Mouse (Mus musculus) hindbrain, embryonic 16.5 days (tissue): Measurements from ENCODE around the gene Alkbh3. TPM values are rescaled to one million over a fixed set of nuclear protein-coding genes. Genes with fewer than 3 reads are reported as not detected.

ENCODE experiments used
- ATAC-seq: fragments of 200-750 bp; cut with Nextera tagmentation; 2 replicates; pipeline ENCODE4 v1.8.0; 2017; ENCODE audit warnings: moderate TSS enrichment, moderate library complexity
- H3K27ac ChIP-seq: fragments of 300-500 bp; sonication (generic); 2 replicates; pipeline ENCODE4 v1.5.1; 2014; ENCODE audit warnings: low read depth, mild to moderate bottlenecking, control low read depth, low read length, moderate library complexity
- H3K27me3 ChIP-seq: fragments of 300-500 bp; sonication (generic); replicated peaks from 2 replicates; pipeline ENCODE4 v1.6.1; 2014; ENCODE audit warnings: low read length; ENCODE audit not compliant: control insufficient read depth, insufficient read depth
- H3K36me3 ChIP-seq: fragments of 300-500 bp; sonication (generic); 2 replicates; pipeline ENCODE4 v1.6.1; 2014; ENCODE audit warnings: mild to moderate bottlenecking, low read length, moderate library complexity, mixed read lengths; ENCODE audit not compliant: control insufficient read depth, insufficient read depth
- H3K4me1 ChIP-seq: fragments of 300-500 bp; sonication (generic); 2 replicates; pipeline ENCODE4 v1.6.1; 2014; ENCODE audit warnings: low read depth, low read length; ENCODE audit not compliant: control insufficient read depth, insufficient read depth
- H3K4me2 ChIP-seq: fragments of 300-500 bp; sonication (generic); 2 replicates; pipeline ENCODE4 v1.6.1; 2014; ENCODE audit warnings: mild to moderate bottlenecking, low read length, control low read depth, moderate library complexity
- H3K4me3 ChIP-seq: fragments of 300-500 bp; sonication (generic); 2 replicates; pipeline ENCODE4 v1.5.1; 2014; ENCODE audit warnings: mild to moderate bottlenecking, low read length, control low read depth, moderate library complexity
- H3K9ac ChIP-seq: fragments of 300-500 bp; sonication (generic); 2 replicates; pipeline ENCODE4 v1.6.1; 2014; ENCODE audit warnings: low read depth, mild to moderate bottlenecking, control low read depth, low read length, moderate library complexity
- H3K9me3 ChIP-seq: fragments of 300-500 bp; sonication (generic); 2 replicates; pipeline ENCODE4 v1.6.1; 2014; ENCODE audit warnings: mild to moderate bottlenecking, low read length, moderate library complexity; ENCODE audit not compliant: control insufficient read depth
- WGBS: fragments of 180-500 bp; shearing (Covaris S2); extraction: QIAGEN DNeasy Blood & Tissue Kit; methylation state at CpG from one replicate; pipeline ENCODE4 v1.1.7; 2014; 5-methylcytosine and 5-hydroxymethylcytosine counted together
- polyA plus RNA-seq: library from polyadenylated mRNA; unstranded; fragments of >200 nt; fragmentation: Nextera tagmentation; extraction: Ambion mirVana; gene quantifications from 2 replicates; pipeline ENCODE4 v1.2.1, GENCODE M21; 2015

Gene Alkbh3
- polyA plus RNA-seq, 1 experiment from 2014 or later: 44.7 TPM

DNA sequence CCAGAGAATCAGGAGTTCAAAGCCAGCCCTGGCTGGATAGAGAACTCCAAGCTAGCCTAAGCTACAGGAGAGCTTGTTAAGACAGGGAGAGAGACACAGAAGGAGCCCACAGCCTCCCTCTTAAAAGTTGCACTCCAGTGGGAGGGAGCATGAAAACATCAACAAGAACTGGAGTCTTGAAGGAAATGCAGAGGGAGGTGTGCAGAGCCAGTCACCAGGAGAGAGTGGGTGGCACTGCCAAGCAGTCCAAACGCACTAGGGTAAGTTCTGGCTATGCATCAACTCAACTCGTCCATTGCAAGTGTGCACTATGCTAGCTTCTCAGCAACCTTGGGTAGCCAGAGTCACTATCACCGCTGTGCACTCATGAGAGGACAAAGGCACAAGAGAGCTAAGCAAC is 52.4 kb downstream of the Alkbh3 start:
- no peaks in the 10 kb centered on the region for H3K9me3 ChIP-seq
- H3K9ac ChIP-seq: no peak overlapping the region
- peaks cover 16% of the 10 kb centered on the region for H3K4me1 ChIP-seq
- H3K4me3 ChIP-seq: no peak overlapping the region
- no peaks in the 10 kb centered on the region for H3K36me3 ChIP-seq
- WGBS: 65% methylated on average over 3 of the region's 3 CpGs
- no peak overlapping the region for H3K4me2 ChIP-seq
- H3K27me3 ChIP-seq: peaks cover 12% of the 10 kb centered on the region
- ATAC-seq: no peak
- H3K27ac ChIP-seq: no peak overlapping the region

DNA sequence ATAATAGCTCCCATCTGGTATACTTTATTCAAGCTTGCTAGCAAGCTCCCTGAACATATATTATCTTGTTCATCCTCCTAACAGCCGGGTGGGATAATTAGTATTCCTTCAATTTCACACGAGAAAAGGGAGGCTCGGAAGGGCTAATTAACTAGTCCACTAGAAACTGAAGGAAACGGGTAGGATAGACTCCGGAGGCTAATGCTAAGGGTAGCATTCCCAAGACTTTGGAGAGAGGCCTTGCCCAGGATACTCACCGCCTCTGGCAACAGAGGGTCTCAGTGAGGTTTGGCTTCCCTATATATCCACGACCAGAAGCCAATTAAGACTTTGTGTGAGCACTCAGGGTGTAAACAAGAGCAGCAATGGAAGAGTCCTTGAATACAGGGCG is 52.8 kb downstream of the Alkbh3 start:
- Histone ChIP-seq H3K27me3 (peaks cover 14% of the 10 kb centered on the region), H3K9me3 (no peaks in the 10 kb centered on the region), H3K36me3 (no peaks in the 10 kb centered on the region), H3K27ac (peak overlapping the region; percentile 83; the same call in 1 of the 2 replicates), H3K4me3 (no peak overlapping the region), H3K4me1 (peaks cover 16% of the 10 kb centered on the region), H3K9ac (no peak overlapping the region), H3K4me2 (peak overlapping the region; percentile 92)
- 35% methylated on average over 8 of the region's 8 CpGs for WGBS
- ATAC-seq: no peak

DNA sequence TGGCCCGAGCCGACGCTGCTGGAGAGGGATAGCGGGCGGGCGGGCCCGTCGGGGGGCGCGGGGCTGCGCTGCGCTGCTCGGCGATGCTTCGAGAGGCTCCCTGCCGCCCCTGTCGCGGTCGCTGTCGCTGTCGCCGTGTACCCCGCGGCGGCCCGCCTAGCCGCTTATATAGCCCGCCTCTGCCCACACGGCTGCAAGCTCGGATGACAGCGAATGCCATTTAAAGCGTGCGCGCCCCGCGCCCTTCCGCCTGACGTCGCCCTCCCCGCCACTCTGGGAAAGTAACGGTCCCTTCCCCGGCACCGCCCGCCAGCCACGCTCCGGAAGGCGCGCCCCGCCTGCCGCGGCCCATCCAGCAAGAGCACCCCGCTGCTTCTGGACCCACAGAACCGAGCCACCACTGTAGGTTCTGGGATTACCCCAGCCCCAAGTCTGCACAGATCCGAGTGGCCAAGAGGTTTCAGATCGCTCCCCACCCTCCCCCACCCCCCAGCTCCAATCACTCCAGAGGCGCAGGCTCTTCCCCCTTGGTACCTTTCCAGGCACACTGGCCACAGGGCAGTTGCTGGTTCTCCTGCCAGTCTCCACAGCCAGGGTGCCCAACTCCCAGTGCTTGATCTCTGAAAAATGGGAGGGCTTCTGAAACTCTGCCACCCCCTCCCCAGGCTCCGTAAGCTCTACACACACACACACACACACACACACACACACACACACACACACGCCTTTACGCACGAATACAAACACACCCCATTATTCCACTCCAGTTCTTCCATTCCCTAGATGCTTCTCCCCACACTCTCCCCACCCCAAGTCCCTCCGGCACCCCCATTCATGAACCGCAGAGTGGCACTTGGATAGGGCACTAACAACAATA is 53.5 kb downstream of the Alkbh3 start, which contains the start of gene Gm13889:
Gene Gm13889, minus strand, starts transcription at position 294 of the 877 bp plus-strand sequence.
- WGBS: 3% methylated on average over 50 of the region's 62 CpGs
- Histone ChIP-seq H3K9me3 (no peaks in the 10 kb centered on the region), H3K4me3 (peak within 1 kb of the TSS; percentile 68), H3K4me2 (peak within 1 kb of the TSS; percentile 92), H3K9ac (peak within 1 kb of the TSS; percentile 83), H3K27ac (peak within 1 kb of the TSS; percentile 83), H3K36me3 (no peaks in the 10 kb centered on the region), H3K27me3 (peaks cover 14% of the 10 kb centered on the region), H3K4me1 (peaks cover 16% of the 10 kb centered on the region)
- peak; percentile 86 for ATAC-seq

DNA sequence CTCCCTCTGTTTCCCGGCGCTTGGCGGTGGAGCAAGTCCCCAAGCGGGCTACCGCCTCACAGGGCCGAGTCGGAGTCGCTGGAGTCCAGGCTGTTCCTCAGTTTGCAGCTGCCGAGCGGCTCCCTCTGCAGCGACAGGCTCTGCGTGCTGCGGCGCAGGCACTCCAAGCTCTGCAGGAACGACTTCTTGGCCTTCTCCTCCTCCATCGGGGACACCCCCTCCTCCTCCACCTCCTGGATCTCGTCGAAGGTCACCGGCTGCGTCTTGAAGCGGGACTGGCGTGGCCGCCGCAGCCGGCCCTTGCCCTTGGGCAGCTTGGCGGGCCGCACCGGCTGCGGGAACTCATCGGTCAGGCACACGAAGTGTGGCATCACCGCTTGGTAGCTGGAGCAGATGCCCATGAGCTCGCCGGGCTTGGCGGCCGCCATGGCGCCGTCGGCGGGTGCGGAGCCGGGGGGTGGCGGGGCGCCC is 54.2 kb downstream of the Alkbh3 start:
- peak; percentile 55 for ATAC-seq
- WGBS: under 1% methylated on average over 37 of the region's 44 CpGs
- Histone ChIP-seq H3K9me3 (no peaks in the 10 kb centered on the region), H3K27me3 (peaks cover 14% of the 10 kb centered on the region), H3K9ac (peak overlapping the region; percentile 83), H3K36me3 (no peaks in the 10 kb centered on the region), H3K4me2 (peak overlapping the region; percentile 92), H3K4me1 (peaks cover 16% of the 10 kb centered on the region), H3K4me3 (peak overlapping the region; percentile 68), H3K27ac (peak overlapping the region; percentile 83)

DNA sequence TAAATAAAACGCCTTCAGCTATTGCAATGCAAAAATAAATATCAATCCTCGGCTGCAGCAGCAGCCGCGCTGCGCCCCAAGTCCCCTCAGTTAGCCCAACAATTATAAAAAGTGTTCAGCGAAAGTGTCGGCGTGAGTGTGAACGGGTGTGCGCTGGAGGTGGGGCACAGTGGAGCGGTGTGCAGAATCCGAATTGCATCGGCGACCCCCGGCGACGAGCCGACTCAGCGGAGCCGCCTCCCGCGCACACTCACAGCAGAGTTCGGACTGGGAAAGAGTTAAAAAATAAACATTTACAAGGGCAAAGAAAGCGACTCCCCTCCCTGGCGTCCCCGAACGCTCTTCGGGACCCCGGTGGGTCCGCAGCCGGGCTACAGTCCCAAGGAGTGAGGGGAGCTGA is 54.7 kb downstream of the Alkbh3 start:
- peak overlapping the region; percentile 83 for H3K27ac ChIP-seq
- peak overlapping the region; percentile 68 for H3K4me3 ChIP-seq
- H3K4me1 ChIP-seq: peaks cover 16% of the 10 kb centered on the region
- peak; percentile 11; the same call in 1 of the 2 replicates for ATAC-seq
- peaks cover 14% of the 10 kb centered on the region for H3K27me3 ChIP-seq
- H3K36me3 ChIP-seq: no peaks in the 10 kb centered on the region
- under 1% methylated on average over 31 of the region's 31 CpGs for WGBS
- peak overlapping the region; percentile 83 for H3K9ac ChIP-seq
- H3K4me2 ChIP-seq: peak overlapping the region; percentile 92
- no peaks in the 10 kb centered on the region for H3K9me3 ChIP-seq

DNA sequence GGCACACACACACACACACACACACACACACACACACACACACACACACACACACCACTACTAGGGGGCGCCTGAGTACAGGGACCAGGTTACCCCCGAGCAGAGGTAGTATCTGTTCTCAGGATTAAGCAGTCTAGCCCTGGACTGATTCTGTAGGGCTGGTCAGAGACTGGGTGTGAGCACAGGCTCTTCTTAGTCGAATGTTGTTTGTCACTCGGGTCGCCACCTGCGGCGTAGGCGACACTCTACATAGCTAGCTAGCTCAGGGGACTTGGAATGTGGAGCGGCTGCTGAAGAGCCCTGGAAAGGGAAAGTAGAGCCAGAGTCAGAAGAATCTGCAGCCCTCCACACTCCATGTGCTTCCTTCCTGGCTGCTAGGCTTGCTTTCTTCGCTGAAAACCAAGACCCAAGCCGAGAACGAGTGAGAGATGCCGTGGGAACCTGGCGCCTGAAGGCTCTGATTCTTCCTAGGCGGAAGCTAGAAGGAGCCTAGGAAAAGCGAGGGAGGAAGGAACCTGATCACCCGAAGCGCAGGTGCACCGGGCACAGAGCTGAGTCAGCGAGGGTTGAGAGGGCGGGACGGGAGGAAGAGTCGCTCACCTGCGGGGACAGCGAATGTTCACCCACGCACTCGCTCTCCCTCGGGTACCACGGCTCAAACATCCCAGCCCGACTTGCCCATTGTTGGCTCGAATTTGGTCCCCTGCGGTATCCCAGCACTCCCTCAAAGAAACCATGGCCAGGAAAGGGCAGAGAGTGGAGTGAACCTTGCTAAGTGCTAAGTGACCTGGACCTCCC is 55.6 kb downstream of the Alkbh3 start:
- Histone ChIP-seq H3K4me1 (peaks cover 16% of the 10 kb centered on the region), H3K36me3 (no peaks in the 10 kb centered on the region), H3K4me3 (peak overlapping the region; percentile 68), H3K27me3 (peaks cover 14% of the 10 kb centered on the region), H3K9ac (peak overlapping the region; percentile 83), H3K4me2 (peak overlapping the region; percentile 92), H3K27ac (peak overlapping the region; percentile 63), H3K9me3 (no peaks in the 10 kb centered on the region)
- under 1% methylated on average over 30 of the region's 32 CpGs for WGBS
- ATAC-seq: no peak

DNA sequence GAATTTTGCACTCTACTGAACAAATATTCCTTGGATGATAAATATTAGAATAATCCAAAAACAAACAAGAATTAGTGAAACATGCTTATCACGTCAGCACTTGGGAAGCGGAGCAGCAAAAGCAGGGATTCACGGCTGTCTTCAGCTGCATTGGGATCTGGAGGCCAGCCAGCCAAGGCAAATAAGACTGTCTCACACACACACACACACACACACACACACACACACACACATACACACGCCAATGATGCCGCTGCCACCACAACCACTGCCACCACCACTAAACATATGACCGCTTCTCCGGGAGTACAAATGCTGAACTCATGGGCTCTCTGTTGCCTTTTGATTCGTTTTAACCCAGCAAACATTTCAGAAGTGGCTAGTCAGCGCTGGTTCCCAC is 56.9 kb downstream of the Alkbh3 start:
- no peak overlapping the region for H3K4me3 ChIP-seq
- peaks cover 14% of the 10 kb centered on the region for H3K27me3 ChIP-seq
- no peaks in the 10 kb centered on the region for H3K36me3 ChIP-seq
- no peak overlapping the region for H3K27ac ChIP-seq
- no peak overlapping the region; the same call in 1 of the 2 replicates for H3K9ac ChIP-seq
- peak overlapping the region; percentile 92 for H3K4me2 ChIP-seq
- H3K4me1 ChIP-seq: peaks cover 16% of the 10 kb centered on the region
- H3K9me3 ChIP-seq: peaks cover 3% of the 10 kb centered on the region; the same call in 1 of the 2 replicates
- no peak for ATAC-seq
- 73% methylated on average over 9 of the region's 9 CpGs for WGBS

DNA sequence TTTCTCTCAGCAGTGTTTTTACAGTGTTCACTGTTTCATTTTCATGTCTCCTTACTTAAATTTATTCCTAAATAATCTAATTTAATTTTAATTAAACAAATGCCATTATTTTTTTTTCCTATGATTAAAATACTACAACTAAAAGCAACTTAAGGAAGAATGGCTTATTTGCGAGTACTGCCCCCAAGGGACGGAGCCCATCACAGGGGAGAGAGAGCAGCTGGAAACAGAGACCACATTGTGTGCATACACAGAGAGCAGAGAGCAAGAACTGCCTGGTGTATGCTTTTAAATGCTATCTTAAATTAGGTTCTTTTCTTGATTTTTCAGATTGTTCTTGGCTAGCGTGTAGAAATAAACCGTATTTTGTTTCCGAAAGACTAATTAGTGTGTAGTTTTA is 63.6 kb downstream of the Alkbh3 start:
- Histone ChIP-seq H3K27me3 (no peaks in the 10 kb centered on the region), H3K9me3 (peaks cover 9% of the 10 kb centered on the region; the same call in 1 of the 2 replicates), H3K36me3 (no peaks in the 10 kb centered on the region), H3K9ac (no peak overlapping the region), H3K4me3 (no peak overlapping the region), H3K4me2 (no peak overlapping the region), H3K27ac (no peak overlapping the region), H3K4me1 (no peaks in the 10 kb centered on the region)
- no peak for ATAC-seq
- 57% methylated on average over 5 of the region's 5 CpGs for WGBS

DNA sequence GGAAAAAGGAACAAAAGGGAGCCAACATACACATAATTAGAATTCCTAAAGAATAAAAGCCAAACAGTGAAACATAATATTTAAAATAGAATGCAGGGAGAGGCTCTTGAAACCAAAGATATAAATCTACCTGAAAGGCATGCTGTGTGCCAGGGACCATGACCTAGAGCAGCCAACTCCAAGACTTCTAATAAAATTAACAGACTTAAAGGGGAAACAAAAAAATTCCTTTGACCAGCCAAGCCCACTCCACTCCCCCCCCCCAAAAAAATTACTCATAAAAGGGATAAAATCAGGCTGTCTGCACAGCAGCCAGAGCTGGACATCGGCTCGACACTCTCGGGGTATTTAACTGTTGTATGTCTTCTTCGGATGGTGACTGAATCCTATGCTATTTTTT is 65.8 kb downstream of the Alkbh3 start:
- no peak overlapping the region for H3K27ac ChIP-seq
- H3K4me3 ChIP-seq: no peak overlapping the region
- H3K9me3 ChIP-seq: peaks cover 9% of the 10 kb centered on the region; the same call in 1 of the 2 replicates
- no peak overlapping the region for H3K4me2 ChIP-seq
- H3K4me1 ChIP-seq: no peaks in the 10 kb centered on the region
- no peak overlapping the region for H3K9ac ChIP-seq
- WGBS: 93% methylated on average over 4 of the region's 4 CpGs
- no peaks in the 10 kb centered on the region for H3K27me3 ChIP-seq
- H3K36me3 ChIP-seq: no peaks in the 10 kb centered on the region
- no peak for ATAC-seq
